Mouse (Mus musculus) small intestine, adult 2 months (tissue): ENCODE data around the gene Rap1a.

ENCODE experiments used
- CTCF ChIP-seq: fragments of 200-500 bp; IDR thresholded peaks from 2 replicates; pipeline ENCODE4 v1.5.1; 2012; ENCODE audit warnings: low read depth, mild to moderate bottlenecking, control low read depth, inconsistent platforms, low read length, moderate library complexity, mixed read lengths; ENCODE audit not compliant: insufficient replicate concordance, insufficient read length; ENCODE audit errors: extremely low read depth
- POLR2A ChIP-seq: fragments of 200-500 bp; IDR thresholded peaks from 2 replicates; pipeline ENCODE4 v1.6.1; 2012; ENCODE audit warnings: low read depth, mild to moderate bottlenecking, control low read depth, inconsistent platforms, low read length, moderate library complexity

DNA sequence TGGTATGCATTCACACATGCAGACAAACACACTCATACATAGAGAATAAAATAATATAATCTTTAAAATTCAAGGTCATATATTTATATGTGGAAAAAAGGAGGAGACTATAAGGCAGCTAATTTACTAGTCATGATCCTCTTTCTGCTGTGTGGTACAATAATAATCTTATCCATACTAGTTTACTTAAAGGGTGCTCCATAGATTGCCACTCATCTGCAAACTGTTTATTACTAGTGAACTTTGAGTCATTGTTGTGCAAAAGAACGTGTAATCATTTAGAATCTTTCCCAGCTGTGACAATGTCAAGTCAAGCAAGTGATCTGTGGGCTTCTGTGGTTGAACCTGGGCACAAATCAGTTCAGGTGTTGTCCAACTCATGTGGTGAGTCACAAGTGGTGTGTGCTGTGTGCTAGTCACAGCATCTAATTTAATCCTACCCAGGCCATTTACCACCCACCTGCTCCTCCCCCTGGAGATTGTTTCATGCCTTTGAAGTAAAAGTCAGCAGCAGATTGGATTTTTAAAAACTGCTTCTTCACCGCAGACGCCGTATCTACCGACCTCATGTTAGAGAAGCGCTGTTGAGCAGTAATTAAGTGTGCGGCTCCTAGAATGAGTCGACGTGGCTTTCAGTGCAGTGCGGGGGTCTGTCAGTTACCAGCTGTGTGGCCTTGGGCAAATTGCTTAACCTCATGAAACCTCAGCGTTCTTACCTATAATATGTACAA is 5.5 kb upstream of the Rap1a start:
- TF ChIP-seq POLR2A (no peak), CTCF (no peak)
